Mouse (Mus musculus): ENCODE results near the gene Gm10961. TPM values are rescaled to one million over a fixed set of nuclear protein-coding genes. Genes with fewer than 3 reads are reported as not detected.
A peak's percentile ranks its signal among the peaks of the same experiment; 100 is the strongest.
"Not testable (repeated sequence)": the region's sequence is repeated elsewhere in the genome, so short reads cannot be mapped to it uniquely, and the experiment has no call there.

The Gm10961 gene
- total RNA-seq, 4 experiments from 2014 or later, result not detected

- peak in 1 of 2 experiments; percentile 69 for DNase-seq (ENCODE audit: low spot score in 2 of 2)
Observed at GRCm38 (mm10) chr3:107612902-107613525, 18.1 kb upstream of the Gm10961 start.

GRCm38 (mm10) chr3:107617800-107618199 lies 13.3 kb upstream of the Gm10961 start:
- DNase-seq (ENCODE audit: low spot score in 2 of 2), result no peak

- DNase-seq (ENCODE audit: low spot score in 2 of 2), result no peak
Observed at GRCm38 (mm10) chr3:107619911-107620310, 11.2 kb upstream of the Gm10961 start.

- no peak for DNase-seq (ENCODE audit: low spot score in 2 of 2)
Observed at GRCm38 (mm10) chr3:107621286-107622075, 9.6 kb upstream of the Gm10961 start.

GRCm38 (mm10) chr3:107622537-107622936 lies 8.6 kb upstream of the Gm10961 start:
- DNase-seq (ENCODE audit: low spot score in 2 of 2), result no peak

GRCm38 (mm10) chr3:107624424-107624823 lies 6.7 kb upstream of the Gm10961 start:
- no peak for DNase-seq (ENCODE audit: low spot score in 2 of 2)

- DNase-seq (ENCODE audit: low spot score in 2 of 2), result no peak
Observed at GRCm38 (mm10) chr3:107625536-107625935, 5.6 kb upstream of the Gm10961 start.

- no peak for DNase-seq (ENCODE audit: low spot score in 2 of 2)
Observed at GRCm38 (mm10) chr3:107626751-107627150, 4.4 kb upstream of the Gm10961 start.

GRCm38 (mm10) chr3:107627641-107628040 lies 3.5 kb upstream of the Gm10961 start:
- DNase-seq (ENCODE audit: low spot score in 2 of 2), result no peak

- DNase-seq (ENCODE audit: low spot score in 2 of 2), result no peak
Observed at GRCm38 (mm10) chr3:107628551-107628950, 2.6 kb upstream of the Gm10961 start.

- DNase-seq (ENCODE audit: low spot score in 2 of 2), result no peak
Observed at GRCm38 (mm10) chr3:107629411-107629810, 1.7 kb upstream of the Gm10961 start.

- DNase-seq (ENCODE audit: low spot score in 2 of 2), result peak; percentile 87 to 92
Observed at GRCm38 (mm10) chr3:107631523-107631958, 419 bp downstream of the Gm10961 start, which contains the start of gene Strip1. Gene Strip1, minus strand, starts transcription at chr3:107631694.

- no peak for DNase-seq (ENCODE audit: low spot score in 2 of 2)
Observed at GRCm38 (mm10) chr3:107632786-107633185, 1.7 kb downstream of the Gm10961 start.

GRCm38 (mm10) chr3:107633906-107634305 lies 2.8 kb downstream of the Gm10961 start:
- no peak for DNase-seq (ENCODE audit: low spot score in 2 of 2)

- no peak for DNase-seq (ENCODE audit: low spot score in 2 of 2)
Observed at GRCm38 (mm10) chr3:107635836-107636235, 4.7 kb downstream of the Gm10961 start.

GRCm38 (mm10) chr3:107636236-107636635 lies 5.1 kb downstream of the Gm10961 start:
- DNase-seq (ENCODE audit: low spot score in 2 of 2), result no peak

GRCm38 (mm10) chr3:107637606-107638172 lies 6.6 kb downstream of the Gm10961 start:
- no peak for DNase-seq (ENCODE audit: low spot score in 2 of 2)

GRCm38 (mm10) chr3:107646947-107647346 lies 15.8 kb downstream of the Gm10961 start:
- no peak for DNase-seq (ENCODE audit: low spot score in 2 of 2)

GRCm38 (mm10) chr3:107650276-107650675 lies 19.2 kb downstream of the Gm10961 start:
- DNase-seq (ENCODE audit: low spot score in 2 of 2), result not testable (repeated sequence)

GRCm38 (mm10) chr3:107652968-107653367 lies 21.8 kb downstream of the Gm10961 start:
- no peak for DNase-seq (ENCODE audit: low spot score in 2 of 2)

GRCm38 (mm10) chr3:107654861-107655260 lies 23.7 kb downstream of the Gm10961 start:
- DNase-seq (ENCODE audit: low spot score in 2 of 2), result no peak

GRCm38 (mm10) chr3:107655491-107655890 lies 24.4 kb downstream of the Gm10961 start:
- DNase-seq (ENCODE audit: low spot score in 2 of 2), result no peak

Measured in left cerebral cortex, adult 8-10 months (tissue).